Mouse (Mus musculus) liver, postnatal 0 days (tissue): ENCODE results near the gene Clk3.

Experiments used
- CTCF ChIP-seq: sonication (generic); IDR thresholded peaks from 2 replicates; pipeline ENCODE4 v1.5.1; 2016; ENCODE audit warnings: antibody characterized with exemption, low read depth
- EP300 ChIP-seq: IDR thresholded peaks from 2 replicates; pipeline ENCODE4 v1.6.1; 2016; ENCODE audit warnings: antibody characterized with exemption, low read depth, mild to moderate bottlenecking

DNA sequence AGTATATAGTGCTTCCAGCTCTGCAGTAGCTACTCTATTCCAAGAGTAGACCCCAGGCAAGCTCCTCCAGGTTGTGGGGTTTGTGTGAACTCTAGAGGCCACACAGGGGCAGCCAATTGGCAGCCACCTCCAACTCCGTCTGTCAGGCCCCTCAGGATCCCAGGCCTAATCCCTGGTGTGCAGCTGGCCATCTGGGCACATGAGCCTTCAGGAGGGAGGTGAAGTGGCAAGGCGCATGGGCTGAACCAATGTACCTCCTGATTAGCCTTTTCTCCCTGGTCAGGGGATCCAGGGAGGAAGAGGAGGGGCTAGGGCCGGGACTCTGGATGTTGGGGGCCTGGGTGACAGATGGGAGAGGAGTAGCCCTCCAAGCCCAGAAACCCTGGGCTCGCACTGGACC lies 10.1 kb upstream of the Clk3 start:
- TF ChIP-seq CTCF (no peak), EP300 (no peak)
